Mouse (Mus musculus) brain, adult 10 weeks (tissue): Measurements from ENCODE around the gene Nlgn3. TPM values are rescaled to one million over a fixed set of nuclear protein-coding genes. Genes with fewer than 3 reads are reported as not detected.

ENCODE experiments used
- polyA plus RNA-seq: library from polyadenylated mRNA; stranded (reverse); fragments of 350-450 nt; fragmentation: Illumina TruSeq; extraction: RNeasy Lipid Tissue Mini Kit (QIAGEN cat#74804); gene quantifications from one replicate; pipeline ENCODE4 v1.2.3, GENCODE M21; 2015; ENCODE audit warnings: low read depth, low replicate concordance

Gene Nlgn3
- polyA plus RNA-seq: 33.2 TPM

DNA sequence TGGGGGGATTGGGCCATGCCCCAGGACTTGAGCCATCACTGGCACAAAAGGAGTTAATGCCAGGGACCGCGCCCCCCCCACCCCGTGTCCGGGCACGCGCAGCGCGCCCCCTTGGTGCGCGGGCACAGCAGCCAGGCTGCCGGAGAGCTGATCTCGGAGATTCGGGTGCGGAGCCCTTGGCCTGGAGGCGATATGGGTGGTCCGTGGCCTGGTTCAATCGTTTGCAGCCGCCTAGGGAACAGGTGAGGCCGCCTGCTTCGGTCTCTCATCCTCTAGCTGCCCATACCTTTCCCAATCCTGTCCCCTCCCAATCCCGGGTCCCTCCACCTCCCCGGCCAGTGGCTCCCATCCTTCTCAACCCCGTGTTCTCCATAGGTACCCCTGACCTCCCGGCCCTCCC lies at the start of gene Nlgn3:
Gene Nlgn3, plus strand, starts transcription at position 114 of the 400 bp plus-strand sequence.

DNA sequence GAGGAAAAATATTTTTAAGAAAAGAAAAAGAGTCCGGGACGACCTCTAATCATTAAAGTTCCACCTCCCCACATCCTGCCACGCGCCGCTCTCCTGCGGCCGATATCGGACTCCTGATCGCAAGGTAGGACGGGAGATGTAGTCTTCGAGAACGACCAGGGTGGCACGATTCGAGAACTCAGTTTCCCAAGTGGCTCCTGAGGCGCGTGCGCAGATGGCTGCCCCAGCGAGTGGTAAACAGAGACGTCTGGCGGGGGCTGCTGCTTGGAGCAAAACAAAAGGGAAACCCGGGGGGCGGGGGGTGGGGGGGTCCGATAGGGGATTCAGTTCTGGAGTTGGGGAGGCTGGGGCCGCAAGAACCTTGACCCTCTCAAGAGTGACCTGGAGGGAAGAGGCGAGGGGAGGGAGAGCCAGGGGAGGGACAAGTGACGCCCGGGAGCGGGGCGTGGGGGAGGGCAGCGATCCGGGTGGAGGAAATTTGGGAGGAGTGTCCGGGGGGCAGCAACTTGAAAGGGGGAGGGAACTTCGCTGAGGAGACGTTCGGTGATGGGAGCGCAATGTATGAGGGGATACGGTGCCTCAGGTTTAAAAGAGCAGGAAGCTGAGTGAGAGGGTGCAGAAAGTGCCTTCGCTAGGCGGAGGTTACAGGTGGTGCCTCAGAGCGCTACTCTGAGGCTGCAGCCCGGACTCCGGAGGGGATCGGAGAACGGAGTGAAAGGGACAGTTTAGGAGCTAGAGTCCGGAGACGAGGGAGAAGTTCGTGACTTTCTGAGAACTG lies 44.8 kb upstream of the Nlgn3 start, which contains the start of gene Foxo4:
Gene Foxo4, plus strand, starts transcription at position 577 of the 778 bp plus-strand sequence.

DNA sequence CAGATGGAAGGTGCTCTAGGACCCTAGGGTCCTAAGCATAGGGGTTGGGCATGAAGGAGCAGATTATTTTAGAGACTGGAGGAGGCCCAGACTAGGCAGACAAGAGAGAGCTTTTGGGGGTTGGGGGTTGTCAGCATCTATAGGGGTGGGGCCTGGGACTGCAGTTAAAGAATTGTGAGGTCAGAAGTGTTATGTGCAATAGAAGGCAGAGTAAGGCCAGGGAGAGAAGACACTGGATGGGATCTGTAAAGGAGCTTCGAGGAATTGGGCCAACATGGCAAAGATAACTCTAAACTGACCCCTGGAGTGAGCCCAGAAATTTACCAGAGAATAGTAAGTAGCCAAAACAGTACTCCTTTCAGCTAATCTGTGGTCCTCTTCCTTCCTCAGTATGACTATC lies 35.1 kb upstream of the Nlgn3 start, which contains the start of gene Gm614:
Gene Gm614, minus strand, starts transcription at position 101 of the 400 bp plus-strand sequence.

DNA sequence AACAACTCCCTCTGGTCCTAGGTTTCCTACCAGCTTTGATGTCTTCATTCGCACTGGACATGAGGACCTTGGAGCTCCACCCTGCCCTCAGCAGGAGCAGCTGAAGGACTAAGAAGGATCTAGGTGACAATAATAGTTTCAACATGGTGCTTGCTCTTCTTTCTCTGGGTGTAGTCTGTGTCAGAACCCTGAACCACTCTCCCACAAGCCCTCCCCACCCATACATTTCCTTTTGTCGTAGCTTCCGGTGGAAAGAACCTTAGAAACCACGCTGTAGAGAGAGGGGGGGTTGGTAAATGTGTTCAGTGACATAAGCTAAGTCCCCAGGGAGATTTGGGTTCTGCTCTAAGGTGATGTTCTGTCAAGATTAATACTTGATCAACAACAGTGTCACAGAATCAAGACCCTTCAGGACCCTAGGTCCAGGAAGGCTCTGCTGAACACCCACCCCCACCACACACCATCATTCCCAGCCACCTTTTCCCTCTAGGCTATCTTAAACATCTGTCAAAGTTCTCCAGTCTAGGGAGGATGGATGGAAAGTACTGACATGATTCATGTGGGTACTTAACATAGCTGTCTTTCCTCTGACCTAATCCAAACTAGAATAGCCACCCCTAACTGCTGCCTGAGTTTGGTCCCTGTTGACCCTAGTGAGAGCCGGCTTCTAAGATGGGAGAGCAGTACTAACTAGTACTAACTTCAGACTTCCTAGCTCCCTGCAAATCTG lies 30.8 kb upstream of the Nlgn3 start, which contains the start of gene Il2rg:
Gene Il2rg, minus strand, starts transcription at position 231 of the 730 bp plus-strand sequence.

DNA sequence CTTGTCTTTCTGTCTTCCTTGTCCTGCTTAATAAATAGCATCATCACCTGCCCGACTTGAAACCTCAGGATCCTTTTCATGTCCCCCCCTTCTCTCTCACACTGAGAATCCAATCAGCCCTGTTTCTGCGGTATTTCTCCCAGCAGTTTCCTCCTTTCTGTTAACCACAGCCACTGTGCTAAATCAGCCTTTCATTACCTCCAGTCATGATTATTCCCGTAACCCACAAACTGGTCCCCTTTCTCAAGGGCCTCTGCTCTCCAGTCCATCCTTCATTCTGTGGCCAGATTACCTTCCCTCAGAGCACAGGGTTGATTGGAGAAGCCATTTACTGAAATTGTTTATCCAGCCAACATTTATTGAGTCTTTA lies 30.2 kb upstream of the Nlgn3 start, which contains the start of gene Gm20489:
Gene Gm20489, minus strand, starts transcription at position 269 of the 370 bp plus-strand sequence.

DNA sequence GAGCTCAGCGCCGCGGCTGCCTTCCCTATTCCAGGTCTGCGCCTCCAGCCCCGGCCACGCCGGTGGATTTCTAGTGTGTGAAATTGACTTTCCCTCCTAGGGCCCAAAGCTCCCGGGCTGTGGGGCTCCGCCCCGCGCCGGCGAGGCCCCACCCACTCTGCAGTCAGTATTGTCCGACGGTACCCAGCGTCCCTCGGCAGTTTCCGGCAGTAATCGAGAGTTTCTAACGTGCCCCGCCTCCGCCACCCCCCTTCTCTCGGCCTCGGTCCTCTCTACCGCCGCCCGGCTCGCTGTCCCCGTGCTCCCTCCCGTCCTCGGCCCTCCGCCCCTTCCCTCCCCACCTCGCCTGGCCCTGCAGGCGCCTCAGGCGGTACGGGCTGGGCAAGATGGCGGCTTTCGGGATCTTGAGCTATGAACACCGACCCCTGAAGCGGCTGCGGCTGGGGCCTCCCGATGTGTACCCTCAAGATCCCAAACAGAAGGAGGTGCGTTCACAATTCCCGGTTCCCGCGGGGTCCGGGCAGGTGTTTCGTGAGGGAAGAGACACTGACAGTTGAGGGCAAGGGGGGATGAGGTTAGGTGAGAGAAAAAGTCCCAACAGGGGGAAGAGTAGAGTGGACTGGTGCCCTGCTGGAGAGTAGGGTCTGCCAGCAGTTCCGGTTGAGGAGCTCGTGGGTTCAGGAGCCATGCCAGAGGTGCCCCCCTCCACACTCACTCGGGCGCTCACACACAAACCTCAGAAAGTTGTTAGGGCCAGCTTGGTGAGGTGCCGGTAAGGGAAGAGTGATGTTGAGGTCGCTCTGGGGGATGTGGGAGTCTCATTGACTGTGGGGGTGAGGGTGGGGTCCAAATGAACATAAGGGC lies 24.9 kb upstream of the Nlgn3 start, which contains the start of gene Med12:
Gene Med12, plus strand, starts transcription at position 156 of the 864 bp plus-strand sequence.

Other genes with a start within 250 kb of the Nlgn3 start
- gene Tex11, start 239.5 kb upstream of the Nlgn3 start, polyA plus RNA-seq: not detected
- 10.7 TPM for gene Slc7a3, start 213.1 kb upstream of the Nlgn3 start, polyA plus RNA-seq
- gene Snx12, start 76.6 kb upstream of the Nlgn3 start, polyA plus RNA-seq: 57.6 TPM
- 14.7 TPM for gene Foxo4, start 44.6 kb upstream of the Nlgn3 start, polyA plus RNA-seq
- gene Gm614, start 35.2 kb upstream of the Nlgn3 start, polyA plus RNA-seq: not detected
- 1.2 TPM for gene Il2rg, start 30.9 kb upstream of the Nlgn3 start, polyA plus RNA-seq
- not detected for gene Gm20489, start 30.1 kb upstream of the Nlgn3 start, polyA plus RNA-seq
- gene Med12, start 25.1 kb upstream of the Nlgn3 start, polyA plus RNA-seq: 25.8 TPM
- gene Gjb1, start 77.2 kb downstream of the Nlgn3 start, polyA plus RNA-seq: 34.5 TPM
- 96.2 TPM for gene Zmym3, start 121.7 kb downstream of the Nlgn3 start, polyA plus RNA-seq
- gene Nono, start 130.2 kb downstream of the Nlgn3 start, polyA plus RNA-seq: 122 TPM
- 0.80 TPM for gene Itgb1bp2, start 149.9 kb downstream of the Nlgn3 start, polyA plus RNA-seq
- gene Taf1, start 233.6 kb downstream of the Nlgn3 start, polyA plus RNA-seq: 35.0 TPM